Comparison of ENCODE assay signal across 11 mouse cellular contexts in genomic region chr8:88064414-88065110, GRCm38 (mm10). TPM values are rescaled to one million over a fixed set of nuclear protein-coding genes. Genes with fewer than 3 reads are reported as not detected.
DNase-seq lines count a peak whose midpoint lies in the region.
"Had no signal": no experiment of that assay in that cellular context is flagged by ENCODE, and none has a peak within 500 bp of the region (broad histone marks: within the 10 kb centered on the region; RNA-seq: fewer than 3 reads in every experiment).

No protein-coding gene starts in this region.

- intact Hi-C loops in heart, postnatal 25 days (cut with DNase I) = no loop called here
- intact Hi-C loops in left cerebral cortex, postnatal 4 days (cut with DNase I) = no loop called here

- DNase-seq in heart, adult 11 months = peak; percentile 31
- no peak for DNase-seq in heart, postnatal 25 days (ENCODE audit: low spot score)
- peak; percentile 34 for DNase-seq in cerebellum, adult 8-10 months
- peak; percentile 22 to 66 for DNase-seq in layer of hippocampus, adult 18-20 months (ENCODE audit: low spot score in 2 of 2)
- peak; percentile 64 for DNase-seq in left cerebral cortex, postnatal 4 days
- DNase-seq in adrenal gland, adult 2 months = no peak
- DNase-seq in testis, postnatal 10 days (ENCODE audit: low spot score) = no peak
- no peak for DNase-seq in kidney, postnatal 4 days
- DNase-seq: adrenal gland, adult 8-10 months; heart, adult 2 months; thymus, adult 2 months had no signal

RNA-seq across cellular contexts. Expression of gene Cnep1r1, which starts 54.0 kb away (rescaled TPM):
- total RNA-seq in heart, postnatal 25 days (2021) = 10 to 100 TPM; 32.2 to 35.6 TPM
- 10 to 100 TPM; 32.2 to 34.0 TPM for total RNA-seq in layer of hippocampus, adult 18-20 months (2021)
- total RNA-seq in left cerebral cortex, postnatal 4 days (2021) = 10 to 100 TPM; 34.3 to 35.9 TPM
- total RNA-seq in adrenal gland, adult 2 months (2021) = 10 to 100 TPM; 30.9 to 37.7 TPM
- polyA plus RNA-seq in adrenal gland, adult 2 months (2012; rRNA removed) = 4.8 and 5.1 TPM in 2 replicates

Comparison
In these comparisons a context has a peak if more than half of its experiments do, and no peak if none do; other contexts are left out.
1. DNase-seq: peak in heart, adult 11 months (single experiment), cerebellum, adult 8-10 months (single experiment), layer of hippocampus, adult 18-20 months (2 of 2) and left cerebral cortex, postnatal 4 days (single experiment); none in heart, postnatal 25 days (single experiment), adrenal gland, adult 2 months (single experiment), testis, postnatal 10 days (single experiment) and kidney, postnatal 4 days (0 of 2).